Mouse (Mus musculus) limb, embryonic 15.5 days (tissue): ENCODE data around the gene Traf3ip1. TPM values are rescaled to one million over a fixed set of nuclear protein-coding genes. Genes with fewer than 3 reads are reported as not detected.

Source experiments
- ATAC-seq: fragments of 200-750 bp; cut with Nextera tagmentation; 2 replicates; pipeline ENCODE4 v1.8.0; 2017; ENCODE audit warnings: low read depth, moderate TSS enrichment; ENCODE audit not compliant: insufficient number of reproducible peaks, low FRiP score, low TSS enrichment
- H3K27ac ChIP-seq: fragments of 300-500 bp; sonication (generic); 2 replicates; pipeline ENCODE4 v1.5.1; 2015; ENCODE audit warnings: moderate library complexity, mild to moderate bottlenecking, inconsistent platforms
- H3K27me3 ChIP-seq: fragments of 300-500 bp; sonication (generic); 2 replicates; pipeline ENCODE4 v1.6.1; 2015; ENCODE audit warnings: inconsistent platforms
- H3K36me3 ChIP-seq: fragments of 300-500 bp; sonication (generic); 2 replicates; pipeline ENCODE4 v1.6.1; 2015; ENCODE audit warnings: inconsistent platforms
- H3K4me1 ChIP-seq: fragments of 300-500 bp; sonication (generic); 2 replicates; pipeline ENCODE4 v1.6.1; 2015; ENCODE audit warnings: inconsistent platforms
- H3K4me2 ChIP-seq: fragments of 300-500 bp; sonication (generic); 2 replicates; pipeline ENCODE4 v1.6.1; 2015; ENCODE audit warnings: mild to moderate bottlenecking, inconsistent platforms
- H3K4me3 ChIP-seq: fragments of 300-500 bp; sonication (generic); 2 replicates; pipeline ENCODE4 v1.5.1; 2015; ENCODE audit warnings: mild to moderate bottlenecking, inconsistent platforms
- H3K9ac ChIP-seq: fragments of 300-500 bp; sonication (generic); 2 replicates; pipeline ENCODE4 v1.6.1; 2015; ENCODE audit warnings: inconsistent platforms
- H3K9me3 ChIP-seq: fragments of 300-500 bp; sonication (generic); 2 replicates; pipeline ENCODE4 v1.6.1; 2016; ENCODE audit warnings: inconsistent platforms
- WGBS: fragments of 180-500 bp; shearing (Covaris S2); methylation state at CpG from one replicate; pipeline ENCODE4 v1.1.7; 2015; 5-methylcytosine and 5-hydroxymethylcytosine counted together
- polyA plus RNA-seq: library from polyadenylated mRNA; unstranded; fragments of >200 nt; fragmentation: Nextera tagmentation; extraction: Ambion mirVana; gene quantifications from 2 replicates; pipeline ENCODE4 v1.2.1, GENCODE M21; 2015

Gene Traf3ip1
- polyA plus RNA-seq, 1 experiment from 2014 or later = 6.9 TPM

GRCm38 (mm10) chr1:91456301-91456801 lies 38.1 kb upstream of the Traf3ip1 start:
- no peaks in the 10 kb centered on the region for H3K27me3 ChIP-seq
- H3K9ac ChIP-seq = no peak overlapping the region
- ATAC-seq = no peak
- peaks cover 53% of the 10 kb centered on the region for H3K4me1 ChIP-seq
- peak overlapping the region; percentile 34 for H3K27ac ChIP-seq
- H3K9me3 ChIP-seq = no peaks in the 10 kb centered on the region
- WGBS = 32% methylated on average over 11 of the region's 11 CpGs
- H3K36me3 ChIP-seq = no peaks in the 10 kb centered on the region
- H3K4me2 ChIP-seq = 0 out of 2 replicates have a peak overlapping the region, but pooled peaks have one; percentile 10
- no peak overlapping the region for H3K4me3 ChIP-seq

- Histone ChIP-seq H3K4me2 (no peak overlapping the region), H3K9ac (no peak overlapping the region), H3K27ac (no peak overlapping the region), H3K36me3 (no peaks in the 10 kb centered on the region), H3K9me3 (no peaks in the 10 kb centered on the region), H3K27me3 (no peaks in the 10 kb centered on the region), H3K4me1 (peaks cover 46% of the 10 kb centered on the region), H3K4me3 (no peak overlapping the region)
- WGBS = 88% methylated on average over 4 of the region's 4 CpGs
- ATAC-seq = no peak
These were observed 37.3 kb upstream of the Traf3ip1 start for GRCm38 (mm10) chr1:91457116-91457515.

GRCm38 (mm10) chr1:91457698-91458097 lies 36.7 kb upstream of the Traf3ip1 start:
- no peak for ATAC-seq
- 53% methylated on average over 5 of the region's 5 CpGs for WGBS
- Histone ChIP-seq H3K9me3 (no peaks in the 10 kb centered on the region), H3K27ac (no peak overlapping the region), H3K27me3 (no peaks in the 10 kb centered on the region), H3K4me1 (peaks cover 46% of the 10 kb centered on the region), H3K9ac (no peak overlapping the region), H3K36me3 (no peaks in the 10 kb centered on the region), H3K4me3 (no peak overlapping the region), H3K4me2 (peak overlapping the region; percentile 86; the same call in 1 of the 2 replicates)

DNA sequence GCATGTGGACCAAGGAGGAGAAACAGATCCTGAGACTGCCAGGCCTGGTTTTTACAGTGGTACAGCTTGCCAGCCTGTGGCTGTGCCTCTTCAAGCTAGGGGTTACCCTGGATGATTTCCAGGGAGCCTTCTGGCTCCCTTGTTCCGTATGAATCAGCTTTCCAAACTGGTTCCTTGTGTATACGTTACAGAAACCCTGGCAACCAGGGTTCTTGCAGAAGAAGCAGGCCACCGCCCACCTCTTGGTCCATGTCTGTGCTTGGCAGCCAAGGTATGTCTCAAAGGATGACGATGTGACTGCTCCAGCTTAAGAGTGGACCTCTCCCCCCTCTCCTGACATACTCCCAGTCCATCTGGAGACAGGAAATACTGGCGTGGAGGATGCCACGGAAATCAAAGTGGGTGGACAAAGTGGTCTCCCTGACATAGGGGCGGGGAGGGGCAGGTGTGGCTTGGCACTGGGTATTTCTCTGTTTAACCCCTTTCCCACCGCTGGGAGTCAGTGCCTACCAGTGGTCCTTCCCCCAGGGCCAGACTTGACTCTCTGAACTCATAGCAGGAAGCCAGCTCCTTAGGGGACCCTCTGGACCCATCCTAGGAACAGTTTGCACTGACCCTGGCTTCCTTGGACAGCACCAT lies 36.1 kb upstream of the Traf3ip1 start:
- peak overlapping the region; percentile 86 for H3K4me2 ChIP-seq
- H3K9me3 ChIP-seq = no peaks in the 10 kb centered on the region
- no peaks in the 10 kb centered on the region for H3K36me3 ChIP-seq
- H3K27me3 ChIP-seq = no peaks in the 10 kb centered on the region
- H3K9ac ChIP-seq = peak overlapping the region; percentile 57
- 0 out of 2 replicates have a peak, but pooled peaks have one; percentile 30 for ATAC-seq
- peak overlapping the region; percentile 79 for H3K27ac ChIP-seq
- H3K4me1 ChIP-seq = peaks cover 46% of the 10 kb centered on the region
- H3K4me3 ChIP-seq = peak overlapping the region; percentile 93
- WGBS = 13% methylated on average over 8 of the region's 8 CpGs

DNA sequence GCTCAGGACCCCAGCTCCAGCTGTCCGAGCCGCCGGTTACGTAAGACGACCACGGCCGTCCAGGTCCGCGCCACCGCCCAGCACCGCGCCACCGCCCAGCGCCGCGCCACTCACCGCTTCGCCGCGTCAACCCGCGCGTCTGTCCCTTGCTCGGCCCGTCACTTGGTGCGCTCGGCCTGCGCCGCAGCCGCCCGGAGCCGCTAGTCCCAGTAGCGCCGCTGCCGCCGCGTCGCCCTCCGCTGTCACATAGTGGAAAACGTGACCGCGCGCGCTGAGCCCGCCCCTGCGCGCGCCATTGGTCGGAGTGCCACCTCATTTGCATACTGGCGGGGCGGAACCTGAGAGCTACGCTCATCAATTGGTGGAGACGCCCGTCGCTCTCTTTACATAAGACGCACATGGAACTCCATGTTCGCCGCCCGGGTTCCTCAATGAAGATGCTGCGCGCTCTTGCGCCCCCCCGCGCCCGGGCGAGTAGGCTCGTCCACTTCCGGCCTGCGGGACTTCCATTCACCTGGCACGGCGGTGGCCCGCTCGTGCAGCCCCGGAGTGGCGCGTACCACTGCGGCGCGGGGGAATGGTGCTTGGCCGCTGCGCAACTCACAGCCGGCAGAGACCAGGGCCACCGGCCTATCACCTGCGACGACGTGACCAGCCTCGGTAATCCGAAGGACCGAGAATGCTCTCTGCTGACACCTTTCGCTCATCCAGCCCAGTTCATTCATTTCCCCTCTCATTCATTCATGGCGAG lies 35.2 kb upstream of the Traf3ip1 start, which contains the start of gene Per2:
TSS of gene Per2 (minus strand) at position 266 of the 751 bp plus-strand sequence.
- no peaks in the 10 kb centered on the region for H3K36me3 ChIP-seq
- under 1% methylated on average over 91 of the region's 91 CpGs for WGBS
- peak within 1 kb of the TSS; percentile 57 for H3K9ac ChIP-seq
- H3K27ac ChIP-seq = peak within 1 kb of the TSS; percentile 79
- peak; percentile 95 for ATAC-seq
- H3K4me1 ChIP-seq = peaks cover 46% of the 10 kb centered on the region
- H3K9me3 ChIP-seq = no peaks in the 10 kb centered on the region
- peak within 1 kb of the TSS; percentile 93 for H3K4me3 ChIP-seq
- H3K4me2 ChIP-seq = peak within 1 kb of the TSS; percentile 86
- no peaks in the 10 kb centered on the region for H3K27me3 ChIP-seq

DNA sequence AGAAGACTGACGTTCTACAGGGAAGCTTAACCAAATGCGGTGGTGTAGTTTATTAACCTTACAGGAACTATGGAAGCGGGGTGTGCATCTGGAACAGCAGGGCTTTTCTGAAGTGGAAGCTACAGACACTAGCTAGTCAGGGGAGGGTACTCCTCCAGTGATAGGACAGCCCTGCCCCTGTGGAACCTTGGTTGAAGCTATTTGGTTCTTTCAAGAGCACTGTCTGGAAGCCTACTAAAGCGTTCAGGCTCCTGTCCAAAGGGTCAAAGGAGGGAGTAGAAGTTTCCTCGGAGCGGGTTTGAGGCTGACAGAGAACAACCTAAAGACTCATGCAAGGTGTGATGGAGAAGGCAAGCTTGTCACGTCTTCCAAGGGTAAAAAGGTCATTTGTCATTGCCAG lies 34.4 kb upstream of the Traf3ip1 start:
- Histone ChIP-seq H3K4me3 (peak overlapping the region; percentile 93; the same call in 1 of the 2 replicates), H3K9ac (no peak overlapping the region), H3K27me3 (no peaks in the 10 kb centered on the region), H3K36me3 (no peaks in the 10 kb centered on the region), H3K4me1 (peaks cover 47% of the 10 kb centered on the region), H3K9me3 (no peaks in the 10 kb centered on the region), H3K4me2 (peak overlapping the region; percentile 86), H3K27ac (no peak overlapping the region)
- WGBS = 45% methylated on average over 7 of the region's 7 CpGs
- no peak for ATAC-seq

DNA sequence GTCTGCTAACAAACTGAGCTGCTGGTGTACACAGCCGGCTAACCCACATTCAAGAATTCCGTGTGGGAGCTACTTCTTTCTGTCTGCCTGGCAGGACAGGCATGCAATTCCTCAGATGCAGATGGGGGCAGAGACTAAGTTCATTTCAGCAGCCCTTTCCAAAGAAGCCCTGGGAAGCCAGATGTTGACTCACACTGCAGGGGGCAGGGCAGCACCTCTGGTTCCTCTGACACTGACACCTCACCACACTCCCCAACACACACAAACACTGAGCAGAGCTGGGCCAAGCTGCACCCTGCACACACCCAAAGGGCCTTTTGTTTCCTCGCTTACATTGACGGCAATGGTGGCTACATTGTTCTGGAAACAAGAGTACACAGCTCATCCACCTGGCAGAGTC lies 33.9 kb upstream of the Traf3ip1 start:
- H3K4me2 ChIP-seq = no peak overlapping the region
- H3K27ac ChIP-seq = no peak overlapping the region
- no peaks in the 10 kb centered on the region for H3K36me3 ChIP-seq
- peaks cover 46% of the 10 kb centered on the region for H3K4me1 ChIP-seq
- 41% methylated on average over 4 of the region's 4 CpGs for WGBS
- no peaks in the 10 kb centered on the region for H3K9me3 ChIP-seq
- H3K4me3 ChIP-seq = no peak overlapping the region
- no peak for ATAC-seq
- no peaks in the 10 kb centered on the region for H3K27me3 ChIP-seq
- H3K9ac ChIP-seq = no peak overlapping the region

DNA sequence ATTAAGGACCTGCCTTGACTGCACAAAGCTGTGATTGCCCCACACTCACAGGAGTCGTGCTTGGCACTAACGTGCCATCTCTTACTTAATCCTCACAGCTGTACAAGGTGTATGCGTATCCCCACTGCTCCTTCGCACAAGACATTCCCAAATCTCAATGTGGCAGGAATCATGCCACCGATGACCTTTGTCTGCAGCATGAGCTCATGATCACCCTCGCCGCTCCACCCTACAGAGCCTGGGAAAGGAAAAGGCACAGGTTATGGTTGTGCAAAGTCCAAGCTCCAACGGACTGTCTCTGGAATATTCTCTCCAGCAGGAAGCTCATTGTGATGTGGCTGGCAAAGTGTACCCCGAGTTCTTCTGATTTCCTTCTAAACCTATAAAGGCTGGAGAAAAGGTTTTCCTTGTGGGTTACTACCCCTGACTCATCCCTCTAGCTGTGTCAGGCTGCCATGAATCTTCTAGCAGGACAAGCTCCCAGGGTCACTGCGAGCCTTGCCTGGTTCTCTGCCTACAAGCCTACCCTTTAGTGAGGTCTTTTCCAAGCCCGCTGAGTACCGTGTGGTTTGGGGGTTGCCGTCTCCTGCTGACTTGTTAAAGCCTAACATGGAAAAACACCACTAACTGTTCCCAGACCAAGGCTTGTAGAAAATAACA lies 31.0 kb upstream of the Traf3ip1 start:
- 79% methylated on average over 13 of the region's 13 CpGs for WGBS
- H3K4me1 ChIP-seq = peaks cover 17% of the 10 kb centered on the region
- H3K27ac ChIP-seq = no peak overlapping the region
- no peak for ATAC-seq
- no peaks in the 10 kb centered on the region for H3K36me3 ChIP-seq
- no peak overlapping the region for H3K4me3 ChIP-seq
- no peaks in the 10 kb centered on the region for H3K9me3 ChIP-seq
- H3K9ac ChIP-seq = no peak overlapping the region
- H3K4me2 ChIP-seq = no peak overlapping the region
- H3K27me3 ChIP-seq = no peaks in the 10 kb centered on the region

GRCm38 (mm10) chr1:91464436-91464835 lies 30.0 kb upstream of the Traf3ip1 start:
- H3K4me1 ChIP-seq = peaks cover 11% of the 10 kb centered on the region
- no peaks in the 10 kb centered on the region for H3K36me3 ChIP-seq
- no peak for ATAC-seq
- 30% methylated on average over 5 of the region's 5 CpGs for WGBS
- no peak overlapping the region for H3K4me2 ChIP-seq
- H3K27me3 ChIP-seq = no peaks in the 10 kb centered on the region
- H3K9me3 ChIP-seq = no peaks in the 10 kb centered on the region
- no peak overlapping the region for H3K4me3 ChIP-seq
- no peak overlapping the region for H3K27ac ChIP-seq
- no peak overlapping the region for H3K9ac ChIP-seq

- 6% methylated on average over 1 of the region's 1 CpGs for WGBS
- H3K27ac ChIP-seq = no peak overlapping the region
These were observed 29.2 kb upstream of the Traf3ip1 start for GRCm38 (mm10) chr1:91465244-91465643.

GRCm38 (mm10) chr1:91466186-91466585 lies 28.3 kb upstream of the Traf3ip1 start:
- Histone ChIP-seq H3K27me3 (no peaks in the 10 kb centered on the region), H3K36me3 (no peaks in the 10 kb centered on the region), H3K4me2 (no peak overlapping the region), H3K27ac (no peak overlapping the region), H3K4me3 (no peak overlapping the region), H3K9me3 (no peaks in the 10 kb centered on the region), H3K4me1 (peaks cover 5% of the 10 kb centered on the region; the same call in 1 of the 2 replicates), H3K9ac (no peak overlapping the region)
- WGBS = 88% methylated on average over 6 of the region's 6 CpGs
- ATAC-seq = no peak

More at GRCm38 (mm10) chr1:91465244-91465643, 29.2 kb upstream of the Traf3ip1 start:
- no peak overlapping the region for H3K4me2 ChIP-seq
- no peak for ATAC-seq
- H3K27me3 ChIP-seq = no peaks in the 10 kb centered on the region
- peaks cover 5% of the 10 kb centered on the region; the same call in 1 of the 2 replicates for H3K4me1 ChIP-seq
- no peak overlapping the region for H3K4me3 ChIP-seq
- H3K9me3 ChIP-seq = no peaks in the 10 kb centered on the region
- no peaks in the 10 kb centered on the region for H3K36me3 ChIP-seq
- H3K9ac ChIP-seq = no peak overlapping the region
